Mouse (Mus musculus): Measurements from ENCODE around the gene Wdr60.

GRCm38 (mm10) chr12:116205726-116206125 lies 57.1 kb downstream of the Wdr60 start:
- TF ChIP-seq CTCF (conservative IDR thresholded peaks at IDR 0.05; ENCODE audit: insufficient read depth, insufficient read length, low read depth, low read length) (no peak), POLR2A (IDR thresholded peaks at IDR 0.05; ENCODE audit: low read depth, low read length) (no peak)
